Mouse (Mus musculus): ENCODE results near the gene Pphln1. TPM values are rescaled to one million over a fixed set of nuclear protein-coding genes. Genes with fewer than 3 reads are reported as not detected.

Pphln1 gene
- polyA plus RNA-seq, 1 experiment from 2014 or later: 43.9 TPM

DNA sequence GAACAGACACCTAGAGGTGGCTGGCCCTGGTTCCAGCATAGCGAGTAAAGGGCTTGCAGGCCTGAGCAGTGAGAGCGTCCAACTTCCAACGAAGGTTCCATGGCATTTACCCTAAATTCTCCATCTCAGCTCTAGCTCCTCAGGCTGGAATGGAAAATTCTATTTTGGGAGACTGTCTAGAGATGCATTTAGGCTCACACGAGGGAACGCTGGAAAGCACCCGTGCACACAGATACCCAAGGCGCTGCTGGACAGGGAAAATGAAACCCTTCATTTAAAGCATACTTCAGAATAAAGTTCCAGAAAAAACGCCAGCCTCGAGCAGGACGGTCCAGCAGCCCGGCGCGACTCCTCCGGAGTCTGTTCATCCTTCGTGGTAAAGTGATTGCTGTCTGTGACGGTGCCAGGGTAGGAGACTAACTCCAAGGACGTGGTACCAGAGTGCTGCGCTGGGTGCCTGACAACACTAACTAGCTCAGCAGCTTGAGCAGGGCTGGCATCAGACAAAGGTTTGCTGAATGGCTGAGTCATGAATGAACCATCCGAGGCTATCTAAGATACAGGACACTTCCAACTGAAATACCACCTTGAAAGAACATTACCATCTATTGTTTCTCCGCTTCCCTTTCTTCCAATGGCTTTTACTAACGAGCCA lies 140.5 kb downstream of the Pphln1 start:
- Histone ChIP-seq H3K4me2 (no peak overlapping the region), H3K27me3 (ENCODE audit: insufficient read depth, low read length) (no peaks in the 10 kb centered on the region), H3K9ac (no peak overlapping the region), H3K9me3 (ENCODE audit: low read depth, low read length) (no peaks in the 10 kb centered on the region), H3K27ac (ENCODE audit: low read depth) (no peak overlapping the region), H3K36me3 (ENCODE audit: insufficient read depth) (no peaks in the 10 kb centered on the region), H3K4me3 (ENCODE audit: low read depth, low read length) (no peak overlapping the region), H3K4me1 (ENCODE audit: insufficient read depth) (no peaks in the 10 kb centered on the region)
- WGBS: 83% methylated on average over 21 of the region's 21 CpGs
- TF ChIP-seq CTCF (IDR thresholded peaks at IDR 0.05; ENCODE audit: low read depth): no peak
- DNase-seq: no peak
- no peak for ATAC-seq (ENCODE audit: insufficient read depth)

- no peaks in the 10 kb centered on the region for H3K36me3 ChIP-seq (ENCODE audit: insufficient read depth)
- no peak overlapping the region for H3K9ac ChIP-seq
- H3K4me2 ChIP-seq: no peak overlapping the region
- ATAC-seq (ENCODE audit: insufficient read depth) (0 out of 2 replicates have a peak, but pooled peaks have one; percentile 20), DNase-seq (no peak)
- 57% methylated on average over 3 of the region's 3 CpGs for WGBS
- no peaks in the 10 kb centered on the region for H3K27me3 ChIP-seq (ENCODE audit: insufficient read depth, low read length)
- no peaks in the 10 kb centered on the region for H3K4me1 ChIP-seq (ENCODE audit: insufficient read depth)
- no peak overlapping the region for H3K4me3 ChIP-seq (ENCODE audit: low read depth, low read length)
- H3K9me3 ChIP-seq (ENCODE audit: low read depth, low read length): no peaks in the 10 kb centered on the region
- TF ChIP-seq CTCF (IDR thresholded peaks at IDR 0.05; ENCODE audit: low read depth): no peak
- H3K27ac ChIP-seq (ENCODE audit: low read depth): no peak overlapping the region
Measured at GRCm38 (mm10) chr15:93539415-93539814, 141.3 kb downstream of the Pphln1 start.

Other genes starting within 250 kb of the Pphln1 start
- 18.1 and 19.1 TPM in 2 replicates for gene Gxylt1, start 123.2 kb upstream of the Pphln1 start, polyA plus RNA-seq (2014; fragmentation: Nextera tagmentation; extraction: Ambion mirVana)
- gene Yaf2, start 61.4 kb upstream of the Pphln1 start, polyA plus RNA-seq (2014; fragmentation: Nextera tagmentation; extraction: Ambion mirVana): 95.3 and 97.7 TPM in 2 replicates
- 115 and 123 TPM in 2 replicates for gene Zcrb1, start within 50 bp of the Pphln1 start, polyA plus RNA-seq (2014; fragmentation: Nextera tagmentation; extraction: Ambion mirVana)
- gene Prickle1, start 197.5 kb downstream of the Pphln1 start, polyA plus RNA-seq (2014; fragmentation: Nextera tagmentation; extraction: Ambion mirVana): 22.7 and 26.9 TPM in 2 replicates

Measured in lung, embryonic 14.5 days (tissue).